Mouse (Mus musculus): ENCODE results near the gene Slc46a2.

Gene Slc46a2

DNA sequence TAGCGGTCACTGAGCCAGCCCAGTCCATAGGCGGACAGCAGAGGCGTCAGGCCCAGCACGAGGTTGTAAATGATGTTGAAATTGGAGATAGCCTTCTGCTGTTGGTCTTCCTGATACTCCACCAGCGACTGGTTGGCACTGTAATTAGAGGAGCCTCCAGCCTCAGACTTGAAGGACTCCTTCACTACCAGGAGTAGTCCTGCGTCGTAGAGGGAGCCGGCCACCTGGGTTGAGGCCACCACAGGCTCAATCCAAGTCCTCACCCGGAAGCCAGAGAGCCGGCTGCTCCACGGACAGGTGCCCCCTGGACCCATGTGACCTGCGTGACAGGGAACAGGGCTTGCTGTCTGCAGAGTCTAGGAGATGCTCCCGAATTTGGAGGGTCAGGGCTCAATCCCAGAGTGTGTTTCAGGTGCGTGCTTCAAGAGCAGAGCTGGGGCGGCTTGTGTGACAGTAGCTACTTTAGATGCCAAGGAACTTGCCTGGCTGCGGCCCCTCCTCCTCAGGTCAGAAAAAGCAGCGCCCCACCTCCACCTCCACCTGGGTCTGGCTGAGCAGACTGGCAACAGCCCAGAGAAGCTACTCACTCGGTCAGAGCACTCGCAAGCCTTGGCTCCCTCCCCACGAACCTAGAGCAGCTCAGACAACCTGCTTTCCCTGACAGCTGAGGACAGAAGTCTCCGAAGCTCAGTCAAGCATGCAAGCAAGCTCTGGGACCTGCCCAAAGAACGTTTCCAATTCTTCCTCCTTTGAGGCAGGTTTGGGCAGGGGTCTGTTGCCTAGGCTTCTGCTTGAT lies at the start of gene Slc46a2:
Gene Slc46a2, minus strand, starts transcription at position 449 of the 796 bp plus-strand sequence.
- peak; percentile 13 for DNase-seq (ENCODE audit: low spot score)

DNA sequence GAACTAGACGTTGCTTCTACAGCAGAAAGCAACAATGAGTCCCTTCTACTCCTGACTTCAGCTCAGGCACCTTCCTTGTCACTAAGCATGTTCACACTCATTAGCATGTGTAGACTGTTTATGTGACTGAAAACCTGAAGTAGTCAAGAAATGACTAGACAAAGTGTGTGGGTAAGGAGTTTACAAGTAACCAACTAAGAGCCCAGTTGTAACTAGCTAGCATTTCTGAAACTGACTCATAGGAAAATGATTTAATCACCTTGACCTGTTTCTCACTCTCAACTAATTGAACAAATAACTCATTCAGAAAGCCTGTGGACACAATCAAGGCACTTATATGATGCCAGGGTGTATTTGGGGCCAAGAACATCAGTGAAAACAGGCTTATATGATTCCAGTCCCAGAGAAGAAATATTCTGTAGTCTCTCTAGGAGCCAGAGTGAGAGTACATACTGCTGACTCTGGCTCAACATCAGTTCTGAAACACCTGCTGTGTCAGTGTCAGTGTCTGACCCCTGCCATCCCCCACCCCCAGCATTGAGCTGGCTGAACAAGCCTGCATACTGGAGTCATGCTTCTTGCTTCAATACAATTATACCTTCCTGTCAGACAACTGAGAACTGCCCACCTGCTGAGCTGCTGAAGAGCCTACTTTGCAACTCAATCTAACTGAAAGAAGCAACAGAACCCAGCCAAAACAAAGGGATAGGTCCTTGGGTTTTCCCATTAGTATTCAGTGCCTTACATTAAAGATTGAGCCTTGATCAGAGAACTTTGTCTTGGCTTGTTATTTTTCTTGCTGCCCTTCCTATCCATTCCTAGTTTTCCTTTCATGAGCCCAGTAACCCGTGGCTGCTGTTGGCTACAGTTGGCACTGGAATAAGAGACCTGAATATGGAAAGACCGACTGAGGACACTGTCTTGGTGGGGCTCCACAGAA lies 48.8 kb upstream of the Slc46a2 start, which contains the start of gene Mup6:
Gene Mup6, plus strand, starts transcription at position 890 of the 940 bp plus-strand sequence.
- no peak for DNase-seq (ENCODE audit: low spot score)

DNA sequence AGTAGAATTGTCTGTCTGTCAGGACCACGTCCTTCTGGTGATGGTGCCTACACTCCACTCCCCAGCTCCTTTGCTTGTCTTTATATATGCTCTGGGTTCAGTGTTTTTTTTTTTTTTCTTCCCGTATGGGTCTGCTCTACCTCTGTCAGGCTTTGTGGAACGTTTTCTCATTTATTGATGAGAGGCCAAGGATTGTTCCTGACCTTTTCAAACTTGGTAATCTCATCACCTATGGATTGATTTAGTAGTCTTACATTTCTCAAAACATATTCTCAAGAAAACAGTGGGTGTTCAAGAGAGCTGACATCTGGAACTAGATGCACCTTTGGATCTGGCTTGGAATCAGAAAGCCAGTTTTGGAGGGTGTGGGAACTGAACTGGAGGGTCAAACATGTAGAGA lies 45.8 kb upstream of the Slc46a2 start, which contains the start of gene Mup4:
Gene Mup4, minus strand, starts transcription at position 101 of the 400 bp plus-strand sequence.
- no peak for DNase-seq (ENCODE audit: low spot score)

DNA sequence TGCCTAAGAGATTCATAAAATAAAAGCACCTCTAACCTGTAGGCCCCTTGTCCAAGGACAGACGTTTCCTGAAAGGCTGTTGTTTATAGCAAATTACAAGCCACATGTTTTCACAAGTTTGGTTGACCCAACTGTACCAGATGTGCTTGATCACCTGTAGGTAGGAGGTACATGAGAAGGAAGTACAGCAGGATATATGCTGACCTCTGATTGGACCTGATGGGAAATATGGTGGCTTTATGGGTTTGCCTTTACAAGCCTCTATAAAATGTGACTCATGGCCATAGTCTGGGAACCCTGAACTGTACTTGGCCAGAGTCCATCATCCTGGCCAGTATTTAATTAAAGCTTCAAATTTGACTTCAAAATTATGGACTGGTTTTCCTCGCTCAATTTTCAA lies 22.7 kb upstream of the Slc46a2 start:
- no peak for DNase-seq (ENCODE audit: low spot score)

DNA sequence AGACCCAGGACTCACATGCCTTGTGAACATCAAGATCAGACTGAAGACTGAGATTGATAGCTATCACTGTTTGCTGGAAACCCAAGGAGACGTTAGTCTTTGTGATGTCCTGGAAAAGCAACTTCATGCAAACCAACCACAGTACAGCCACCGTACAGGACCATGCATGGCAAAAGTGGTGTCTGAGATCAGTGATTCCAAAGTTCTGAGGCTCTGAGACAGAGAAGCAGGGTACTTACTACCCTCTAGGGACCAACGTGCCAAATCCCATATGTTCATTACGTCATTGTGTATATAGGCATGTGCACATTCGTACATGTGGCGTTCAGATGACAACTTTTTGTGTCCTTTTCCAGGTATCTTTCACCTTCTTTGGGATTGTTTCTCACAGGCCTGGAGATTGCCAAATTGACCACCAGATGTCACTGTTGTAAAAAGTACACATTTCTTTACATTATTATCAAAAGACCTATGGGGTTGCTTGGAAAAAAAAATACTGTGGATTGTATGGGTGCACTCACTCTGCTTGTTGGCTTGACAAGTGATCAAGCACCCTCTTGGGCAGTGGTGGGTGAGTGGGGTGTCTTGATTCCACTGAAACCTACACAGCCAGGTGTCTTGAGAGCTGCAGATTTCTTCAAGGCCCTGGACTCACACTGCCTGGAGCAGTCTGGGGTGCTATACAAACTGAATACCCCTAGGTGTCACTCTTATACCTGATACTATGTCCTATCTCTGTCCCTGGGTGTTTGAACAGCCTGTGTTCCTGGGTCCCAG lies 17.8 kb upstream of the Slc46a2 start:
- DNase-seq (ENCODE audit: low spot score): no peak

DNA sequence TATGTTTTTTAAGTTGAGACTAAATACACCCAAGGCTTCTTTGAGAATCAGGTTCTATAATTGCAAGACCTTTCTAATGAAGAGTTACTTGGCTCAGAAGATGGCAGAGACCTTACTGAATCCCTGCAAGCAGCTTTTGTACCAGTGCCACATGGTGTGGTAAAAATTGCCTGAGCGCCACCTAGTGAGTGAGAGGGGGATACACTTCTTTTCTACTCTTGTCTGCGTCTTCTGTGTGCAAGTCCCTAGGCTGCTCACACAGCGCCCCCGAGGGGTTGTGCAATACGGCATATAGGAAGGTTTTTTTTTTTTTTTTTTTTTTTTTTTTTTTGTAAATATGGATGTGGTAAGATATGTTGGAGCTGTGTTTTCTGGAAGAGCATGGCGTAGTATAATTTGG lies 13.5 kb upstream of the Slc46a2 start:
- peak; percentile 53 for DNase-seq (ENCODE audit: low spot score)

DNA sequence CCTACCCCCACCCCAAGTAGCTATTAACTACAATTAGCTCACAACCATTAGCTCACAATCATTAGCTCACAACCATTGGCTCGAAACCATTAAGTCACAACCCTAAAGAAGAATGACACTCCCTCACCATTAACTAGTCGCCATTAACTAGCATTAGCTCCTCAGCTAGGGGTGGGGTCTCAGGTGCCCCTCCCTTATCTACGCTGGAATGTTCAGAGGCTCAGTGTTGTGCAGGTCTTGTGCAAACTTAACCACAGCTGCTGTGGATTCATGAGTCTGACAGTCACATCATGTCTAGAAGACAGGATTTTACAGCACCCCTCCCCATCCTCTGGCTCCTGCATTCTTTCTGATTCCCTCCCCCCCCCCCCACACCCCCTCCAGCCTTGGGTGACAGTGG lies 12.8 kb upstream of the Slc46a2 start:
- DNase-seq (ENCODE audit: low spot score): no peak

DNA sequence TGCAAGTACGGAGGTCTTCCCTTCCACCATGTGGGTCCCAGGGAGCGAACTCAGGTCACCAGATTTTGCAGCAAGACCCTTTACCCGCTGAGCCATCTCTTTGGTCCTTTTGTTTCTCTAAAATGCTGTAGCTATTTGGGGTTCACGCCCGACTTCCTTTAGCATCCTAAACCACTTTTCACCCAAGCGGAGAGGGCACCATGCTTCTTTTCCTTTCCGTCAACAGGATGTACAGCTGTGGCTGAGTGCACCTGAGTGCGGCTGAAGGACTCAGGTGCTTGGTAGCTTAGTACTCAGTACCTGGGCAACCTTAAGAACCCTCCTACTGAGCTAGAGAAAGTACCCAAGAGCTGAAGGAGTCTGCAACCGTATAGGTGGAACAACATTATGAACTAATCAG lies 10.2 kb upstream of the Slc46a2 start:
- no peak for DNase-seq (ENCODE audit: low spot score)

DNA sequence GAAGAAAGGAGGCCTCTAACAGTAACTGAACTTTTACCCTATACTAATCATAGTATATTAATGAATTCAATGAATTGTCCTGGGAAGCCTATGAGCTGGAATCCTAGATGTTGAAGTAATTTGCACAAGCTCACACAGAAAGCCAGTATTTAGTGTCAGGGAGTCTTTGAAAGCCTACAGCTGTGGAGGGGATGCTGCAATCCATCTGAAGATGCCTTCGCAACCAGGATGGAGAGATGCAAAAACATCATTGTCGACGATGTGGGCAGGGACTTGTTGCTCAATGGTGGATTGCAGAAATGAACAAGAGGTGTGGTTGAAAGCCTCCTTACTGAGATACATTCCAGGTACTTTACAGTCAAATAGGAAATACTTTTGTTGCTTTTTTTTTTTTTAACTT lies 3.1 kb upstream of the Slc46a2 start:
- no peak for DNase-seq (ENCODE audit: low spot score)

DNA sequence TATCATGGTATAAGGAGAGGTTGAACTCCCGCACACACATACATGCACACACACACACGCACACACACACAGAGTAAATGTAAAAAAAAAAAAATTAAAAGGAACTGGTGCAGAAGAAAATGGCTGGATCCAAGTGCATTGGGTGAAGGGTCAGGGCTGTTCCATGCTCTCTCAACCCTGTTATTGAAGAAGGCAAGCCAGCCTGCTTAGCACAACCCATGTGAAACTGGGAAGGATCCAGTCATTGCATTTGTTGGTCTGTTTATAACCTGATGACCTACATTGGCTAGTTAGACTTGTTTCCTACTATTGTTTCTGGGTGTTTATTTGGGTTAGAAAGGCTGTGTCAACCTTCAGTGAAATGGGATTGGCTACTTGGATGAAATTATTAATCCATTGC lies 6.1 kb downstream of the Slc46a2 start:
- no peak for DNase-seq (ENCODE audit: low spot score)

DNA sequence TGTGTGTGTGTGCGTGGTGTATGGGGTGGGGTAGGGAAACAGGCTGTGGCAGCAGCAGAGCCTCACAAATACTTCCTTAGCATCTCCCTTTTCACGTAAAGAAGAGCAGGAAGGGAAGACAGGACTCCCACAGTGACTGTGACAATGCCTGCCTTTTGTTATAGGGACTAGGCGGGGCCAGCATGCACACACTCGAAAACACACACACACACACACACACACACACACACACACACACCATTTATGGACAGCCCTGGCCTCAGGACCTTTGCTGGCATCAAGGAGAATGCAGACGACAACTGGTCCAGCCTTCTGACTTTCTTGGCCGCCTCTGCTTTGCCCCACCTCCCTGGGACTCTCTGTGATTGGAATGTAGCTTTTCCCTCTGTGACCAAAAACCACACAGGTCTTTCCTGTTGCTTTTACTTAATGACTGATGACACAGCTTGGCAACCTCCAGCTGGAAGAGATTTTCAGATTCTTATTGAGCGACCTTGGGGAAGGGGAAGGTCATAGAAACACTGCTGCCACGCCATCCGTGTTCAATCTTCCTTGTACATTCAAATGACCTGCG lies 7.1 kb downstream of the Slc46a2 start:
- no peak for DNase-seq (ENCODE audit: low spot score)

DNA sequence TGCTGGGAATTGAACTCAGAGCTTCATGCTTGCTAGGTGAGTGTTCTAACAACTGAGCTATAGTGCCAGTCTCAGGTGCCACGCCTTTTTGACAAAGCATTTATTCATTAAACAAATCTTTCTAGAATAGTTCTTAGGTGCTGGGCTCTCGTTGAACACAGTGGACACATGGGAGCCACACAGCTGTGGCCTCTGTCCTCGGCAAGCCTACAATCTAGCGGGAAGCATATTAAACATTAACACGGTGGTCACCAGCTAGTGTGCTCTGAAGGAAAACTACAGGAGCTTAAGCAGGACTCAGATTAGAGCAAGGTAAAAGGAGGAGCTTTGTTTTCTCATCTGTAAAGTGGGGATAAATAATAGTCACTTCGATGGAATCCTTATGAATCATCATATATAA lies 7.8 kb downstream of the Slc46a2 start:
- no peak for DNase-seq (ENCODE audit: low spot score)

DNA sequence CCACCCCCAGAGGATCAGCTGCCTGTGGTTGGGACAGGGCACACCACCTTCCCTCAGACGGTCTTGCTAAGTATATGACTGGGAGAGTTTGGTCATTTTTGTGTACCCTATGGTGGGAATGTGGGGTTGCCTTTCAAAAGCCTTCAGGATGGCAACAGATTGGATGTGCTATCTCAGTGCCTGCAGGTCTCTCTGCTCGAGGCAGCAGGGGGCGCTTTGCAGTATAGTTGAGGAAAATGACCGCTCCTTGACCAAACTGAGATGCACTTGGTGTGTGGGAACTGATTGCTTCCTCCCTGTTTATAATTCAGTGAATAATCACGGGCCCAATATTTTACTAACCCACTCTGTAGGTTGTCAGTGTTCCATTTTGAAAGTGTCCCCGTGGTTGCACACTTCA lies 12.3 kb downstream of the Slc46a2 start:
- no peak for DNase-seq (ENCODE audit: low spot score)

DNA sequence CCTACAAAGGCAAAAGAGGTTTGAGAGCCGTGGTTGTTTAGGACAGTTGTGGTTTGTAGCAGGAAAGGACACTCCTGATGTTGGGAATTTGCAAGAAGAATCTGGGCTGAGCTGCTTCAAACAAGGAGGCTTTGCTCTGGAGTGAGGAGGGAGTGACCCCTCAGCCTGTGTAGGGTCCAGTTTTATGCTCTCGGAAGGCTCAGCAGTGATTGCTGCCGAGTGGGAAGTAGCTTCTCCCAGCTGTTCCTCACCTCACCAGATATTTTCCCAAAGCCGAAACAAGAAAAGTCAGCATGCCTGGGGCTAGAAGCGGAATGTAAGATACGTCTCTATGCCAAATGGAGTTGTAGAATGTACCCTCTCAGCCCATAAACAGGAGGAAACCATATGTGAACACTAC lies 13.0 kb downstream of the Slc46a2 start:
- DNase-seq (ENCODE audit: low spot score): no peak

DNA sequence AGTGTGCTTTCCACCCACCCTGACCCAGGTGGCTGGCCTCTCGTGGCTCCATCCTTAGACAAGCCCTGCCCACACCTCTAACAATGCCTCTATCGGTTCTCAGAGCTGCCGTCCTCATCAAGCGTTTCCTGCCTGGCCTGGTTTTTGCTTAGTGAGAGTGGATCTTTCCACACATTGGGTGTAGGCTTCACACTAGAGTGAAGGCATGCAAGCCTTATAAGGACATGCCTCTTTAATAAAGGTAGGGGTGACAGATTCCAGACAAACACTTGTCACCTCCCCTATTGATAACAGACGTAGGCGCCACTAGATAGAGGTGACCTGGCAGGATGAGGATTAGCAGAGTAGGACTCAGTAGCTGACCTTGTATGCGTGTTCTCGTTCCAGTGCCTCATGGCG lies 16.3 kb downstream of the Slc46a2 start:
- no peak for DNase-seq (ENCODE audit: low spot score)

DNA sequence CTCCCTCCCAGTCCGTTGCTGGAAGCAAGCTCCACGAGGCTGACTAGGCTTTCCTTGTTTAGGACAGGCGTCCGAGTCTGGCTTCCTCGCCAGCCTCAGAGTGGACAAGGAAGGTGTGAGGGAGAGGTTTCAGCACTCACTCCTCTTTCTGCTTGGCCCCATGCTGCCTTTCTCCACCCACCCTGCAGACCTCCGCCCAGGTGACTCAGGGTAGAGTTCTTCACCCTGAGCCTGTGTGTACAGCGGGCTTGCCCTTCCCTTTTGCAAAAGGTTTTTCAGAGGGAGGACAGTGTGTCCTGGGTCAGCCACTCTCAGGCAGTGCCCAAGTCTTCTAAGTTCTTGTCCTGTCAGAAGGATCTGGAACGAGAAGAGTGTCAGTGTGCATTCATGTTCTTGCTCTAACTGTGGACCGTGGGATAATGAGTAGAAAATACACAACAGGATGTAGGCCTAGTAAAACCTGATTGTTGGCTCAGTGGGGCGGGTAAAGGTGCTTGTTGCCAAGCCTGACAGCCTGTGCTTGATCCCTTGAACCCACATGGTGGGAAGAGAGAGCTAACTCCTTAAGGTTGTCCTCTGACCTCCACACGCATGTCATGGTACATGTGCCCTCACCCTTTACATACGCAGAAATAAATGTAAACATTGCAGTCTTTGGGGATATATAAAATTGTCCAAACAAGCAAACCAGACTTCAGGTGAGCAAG lies 16.9 kb downstream of the Slc46a2 start:
- DNase-seq (ENCODE audit: low spot score): no peak

DNA sequence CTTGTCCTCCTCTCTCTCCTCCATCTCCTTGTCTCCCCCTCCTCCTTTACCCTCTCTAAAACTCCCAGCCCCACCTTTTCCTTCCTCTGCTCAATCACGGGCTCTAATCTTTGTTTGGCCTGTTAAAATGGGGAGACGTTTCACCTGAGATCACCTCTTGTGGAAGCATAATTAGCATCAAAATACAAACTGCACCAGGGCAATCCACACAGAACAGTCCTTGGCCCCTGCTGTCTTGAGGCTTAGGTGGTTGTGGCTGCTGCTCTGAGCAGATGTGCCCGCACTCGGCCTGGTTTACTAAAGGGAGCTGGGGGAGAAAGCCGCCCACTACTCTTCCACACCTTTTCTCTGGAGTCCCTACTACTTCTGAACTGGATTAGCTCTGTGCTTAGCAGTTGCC lies 18.9 kb downstream of the Slc46a2 start:
- no peak for DNase-seq (ENCODE audit: low spot score)

DNA sequence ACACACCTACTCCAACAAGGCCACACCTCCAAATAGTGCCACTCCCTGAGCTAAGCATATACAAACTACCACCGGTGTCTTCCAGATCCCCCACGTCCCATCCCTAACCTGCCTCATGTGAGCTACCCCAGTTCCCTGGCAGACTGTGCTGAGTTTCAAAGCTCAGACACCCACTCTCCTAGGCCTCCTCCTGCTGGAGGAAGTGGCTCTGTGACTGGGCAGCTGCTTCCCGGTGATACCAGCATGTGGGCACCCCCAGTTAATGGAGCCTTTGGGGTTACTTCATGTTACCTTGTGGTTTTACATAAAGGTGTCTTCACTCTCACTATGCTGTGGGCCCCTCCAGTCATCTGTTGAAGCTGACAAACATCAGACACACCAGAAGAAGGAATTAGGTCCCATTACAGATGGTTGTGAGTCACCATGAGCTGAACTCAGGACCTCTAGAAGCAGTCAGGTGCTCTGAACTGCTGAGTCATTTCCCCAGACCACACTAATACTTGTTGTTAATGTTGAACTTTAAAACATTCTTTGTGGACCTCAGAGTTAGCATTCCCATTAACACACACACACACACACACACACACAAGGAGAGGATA lies 19.8 kb downstream of the Slc46a2 start:
- no peak for DNase-seq (ENCODE audit: low spot score)

DNA sequence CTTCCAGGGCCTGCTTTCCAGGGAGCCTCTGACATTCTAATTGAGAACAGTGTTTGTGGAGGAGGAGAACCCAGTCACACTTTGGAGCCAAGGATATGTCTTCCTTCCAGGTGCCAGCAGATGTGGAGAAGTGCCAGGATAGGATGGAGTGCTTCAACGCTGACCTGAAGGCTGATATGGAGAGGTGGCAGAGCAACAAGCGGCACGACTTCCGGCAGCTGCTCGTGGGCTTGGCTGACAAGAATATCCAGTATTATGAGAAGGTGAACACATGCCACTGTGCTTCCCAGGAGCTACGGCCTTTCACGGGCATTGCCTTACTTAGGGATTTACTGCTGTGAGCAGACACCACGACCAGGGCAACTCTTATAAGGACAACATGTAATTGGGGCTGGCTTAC lies 20.4 kb downstream of the Slc46a2 start:
- DNase-seq (ENCODE audit: low spot score): no peak

DNA sequence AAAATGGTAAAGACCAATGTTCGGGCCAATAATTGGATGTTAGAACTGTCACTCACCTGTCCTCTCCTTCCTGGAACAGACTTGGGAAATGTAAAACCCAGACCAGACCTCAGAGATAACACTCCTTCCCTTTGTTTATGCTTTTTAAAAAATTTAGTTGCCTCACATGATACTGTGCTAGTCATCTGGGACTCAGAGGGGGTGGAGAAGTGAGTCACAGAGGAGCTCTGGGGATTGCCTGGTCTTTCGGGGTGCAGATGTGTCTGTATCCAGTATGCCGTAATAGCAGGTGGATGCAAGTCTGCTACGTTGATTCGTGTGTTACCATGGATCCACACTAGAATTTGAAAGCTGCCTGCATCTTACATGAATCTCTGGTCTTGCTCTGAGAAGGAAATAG lies 22.1 kb downstream of the Slc46a2 start:
- no peak for DNase-seq (ENCODE audit: low spot score)
